26 mouse cellular contexts compared by ENCODE assay signal in genomic region chr17:62570101-62570500, GRCm38 (mm10).
A peak's percentile ranks its signal among the peaks of the same experiment; 100 is the strongest.
DNase-seq lines count a peak whose midpoint lies in the region; ATAC-seq lines count a peak whose summit lies in the region.
"Had no signal": no experiment of that assay in that cellular context is flagged by ENCODE, and none has a peak within 500 bp of the region (broad histone marks: within the 10 kb centered on the region; RNA-seq: fewer than 3 reads in every experiment).

No protein-coding gene starts in this region.

- intact Hi-C loops in heart, postnatal 14 days (cut with DNase I) = no loop called here
- intact Hi-C loops in left cerebral cortex, postnatal 4 days (cut with DNase I) = no loop called here

- peak; percentile 42 for DNase-seq in heart, adult 11 months
- no peak for DNase-seq in heart, postnatal 14 days
- peak; percentile 11 to 30 for DNase-seq in left cerebral cortex, adult 9 months (ENCODE audit: low spot score in 2 of 2)
- DNase-seq in left cerebral cortex, postnatal 4 days = no peak
- DNase-seq in 3T3-L1 (ENCODE audit: low read depth, low spot score) (peak; percentile 71), NIH3T3 (ENCODE audit: low read depth) (peak; percentile 35)
- DNase-seq: adrenal gland, adult 8-10 months; B cell, adult 2 months; cerebellum, adult 11 months; cerebellum, adult 9-10 months; cerebellum, postnatal 36 days; gastrocnemius, postnatal 14 days; heart, adult 18-20 months; heart, postnatal 4 days; kidney, adult 11 months; kidney, postnatal 14 days; liver, embryonic 13.5 days; lung, adult 18-20 months; lung, postnatal 4 days; right cerebral cortex, postnatal 25 days; spleen, adult 18-20 months; thymus, adult 18-20 months; thymus, postnatal 36 days had no signal

- no peak for ATAC-seq in inflammation-experienced regulatory T-cells, adult 6 months
- ATAC-seq: forebrain, embryonic 13.5 days; lung, postnatal 0 days had no signal

Comparison
In these comparisons a context has a peak if more than half of its experiments do, and no peak if none do; other contexts are left out.
1. DNase-seq: peak in heart, adult 11 months (single experiment), left cerebral cortex, adult 9 months (2 of 2), 3T3-L1 (single experiment) and NIH3T3 (single experiment); none in heart, postnatal 14 days (0 of 2) and left cerebral cortex, postnatal 4 days (single experiment).